Mouse (Mus musculus) retina, postnatal 1 day (tissue): ENCODE results near the gene Kap.
A peak's percentile ranks its signal among the peaks of the same experiment; 100 is the strongest.
"Not testable (repeated sequence)": the region's sequence is repeated elsewhere in the genome, so short reads cannot be mapped to it uniquely, and the experiment has no call there.

Source experiments
- DNase-seq: peaks from one replicate; pipeline ENCODE4 v3.0.0-alpha.2; 2012

Gene Kap

DNA sequence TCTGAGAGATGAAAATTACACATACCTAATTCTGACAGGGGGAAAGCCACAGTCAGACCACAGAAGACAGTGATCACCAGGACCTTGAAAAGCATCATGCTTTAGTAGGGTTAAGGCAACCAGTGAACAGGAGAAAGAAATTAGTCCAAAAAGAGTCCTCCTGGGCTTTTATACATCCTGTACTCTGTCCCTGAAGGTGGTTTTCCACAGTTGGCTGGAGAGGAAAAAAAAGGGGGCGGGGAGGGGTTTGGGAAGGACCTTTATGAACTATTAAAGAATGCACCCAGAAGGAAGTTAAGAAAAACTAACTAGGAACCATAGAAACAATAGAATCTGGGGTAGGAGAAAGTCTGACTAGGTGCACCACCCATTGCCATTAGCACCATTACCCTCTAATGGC, at the start of gene Kap:
Gene Kap, minus strand, starts transcription at position 237 of the 400 bp plus-strand sequence.
- DNase-seq, result no peak

DNA sequence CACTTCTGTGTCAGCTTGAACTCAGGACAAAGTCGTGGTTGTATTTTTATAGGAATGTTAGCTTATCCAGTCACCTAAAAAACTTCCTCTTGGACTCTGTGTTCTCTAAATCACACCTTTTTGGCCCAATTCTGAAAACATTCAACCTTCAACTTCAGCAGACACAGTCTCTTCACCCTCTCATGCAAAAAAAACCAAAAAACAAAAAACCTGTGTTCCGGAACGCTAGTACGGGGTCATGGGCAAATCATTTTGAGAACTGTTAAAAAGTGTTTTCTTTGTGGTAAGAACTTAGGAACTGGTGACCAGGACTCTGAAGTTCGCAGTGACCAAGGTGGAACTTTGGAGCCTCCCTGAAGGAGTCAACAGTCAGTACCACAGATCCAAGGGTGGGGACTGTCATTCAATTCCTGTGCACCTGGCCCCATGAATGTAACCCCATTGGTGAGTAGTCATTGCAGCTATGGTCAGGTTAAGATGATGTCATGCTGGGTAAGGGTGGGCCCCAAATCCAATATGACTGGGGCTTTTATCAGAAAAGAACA, 32.4 kb upstream of the Kap start:
- no peak for DNase-seq

DNA sequence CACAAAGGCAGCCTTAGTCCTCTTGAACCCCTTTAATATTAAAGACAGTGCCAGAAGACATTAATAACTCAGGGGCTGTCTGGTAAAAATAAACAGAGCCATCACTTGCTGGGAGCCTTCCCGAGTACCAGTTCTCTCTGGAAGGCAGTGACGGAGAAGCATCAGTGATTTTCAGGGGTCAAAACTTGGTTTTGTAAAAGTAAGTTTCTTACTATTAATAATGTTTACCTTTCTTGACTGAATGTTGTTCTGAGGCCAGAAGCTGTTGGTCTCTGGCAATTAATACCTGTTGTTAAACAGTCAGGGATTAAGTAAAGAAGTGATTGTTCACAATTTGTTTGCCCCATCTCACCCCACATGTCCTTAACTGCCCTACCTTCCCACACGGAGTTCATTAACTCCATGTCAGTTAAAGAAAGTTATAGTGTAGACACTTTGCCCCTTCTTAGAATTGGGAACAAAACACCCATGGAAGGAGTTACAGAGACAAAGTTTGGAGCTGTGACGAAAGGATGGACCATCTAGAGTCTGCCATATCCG, 30.0 kb upstream of the Kap start:
- DNase-seq, result no peak

DNA sequence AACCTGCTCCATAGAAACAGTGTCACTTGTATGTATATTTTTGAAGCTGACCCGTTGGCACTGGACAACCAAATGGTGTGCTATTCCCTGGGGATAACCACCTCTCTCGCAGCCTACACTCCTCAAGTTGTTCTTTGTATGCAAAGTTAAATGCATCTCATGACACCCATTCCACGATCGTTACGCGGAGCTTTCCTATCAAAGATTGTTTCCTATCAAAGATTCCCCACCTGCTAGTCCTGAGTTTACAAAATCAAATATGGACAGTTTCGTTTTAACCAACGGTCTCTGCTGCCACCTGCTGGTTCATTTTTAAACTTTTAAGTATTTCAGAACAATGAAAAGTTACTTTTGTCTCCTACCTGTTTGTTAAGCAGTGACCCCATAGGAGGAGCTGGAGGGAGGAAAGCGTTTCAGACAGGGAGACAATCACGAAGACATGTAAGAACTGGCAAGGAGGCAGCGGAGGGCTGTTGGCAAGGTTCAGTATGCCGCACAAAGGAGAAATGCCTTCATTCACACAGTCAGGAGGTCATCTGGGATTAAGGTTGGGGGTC, 22.4 kb upstream of the Kap start:
- peak; percentile 67 for DNase-seq

DNA sequence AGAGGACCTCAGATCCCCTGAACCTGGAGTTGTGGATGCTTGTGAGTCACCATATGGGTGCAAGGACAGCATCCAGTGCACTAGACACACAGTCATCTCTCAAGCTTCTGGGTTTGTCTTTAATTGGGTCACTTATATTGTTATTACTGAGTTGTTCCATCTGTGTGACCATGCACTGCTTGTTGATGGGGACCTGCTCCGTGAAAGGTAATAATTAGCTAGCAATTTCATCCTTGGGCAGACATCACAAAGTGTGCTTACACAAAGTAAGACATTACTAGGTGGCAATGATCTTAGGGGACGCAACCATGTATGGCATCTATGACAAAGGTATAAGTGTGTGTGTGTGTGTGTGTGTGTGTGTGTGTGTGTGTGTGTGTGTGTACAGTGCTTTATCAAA, 19.1 kb upstream of the Kap start:
- no peak for DNase-seq

DNA sequence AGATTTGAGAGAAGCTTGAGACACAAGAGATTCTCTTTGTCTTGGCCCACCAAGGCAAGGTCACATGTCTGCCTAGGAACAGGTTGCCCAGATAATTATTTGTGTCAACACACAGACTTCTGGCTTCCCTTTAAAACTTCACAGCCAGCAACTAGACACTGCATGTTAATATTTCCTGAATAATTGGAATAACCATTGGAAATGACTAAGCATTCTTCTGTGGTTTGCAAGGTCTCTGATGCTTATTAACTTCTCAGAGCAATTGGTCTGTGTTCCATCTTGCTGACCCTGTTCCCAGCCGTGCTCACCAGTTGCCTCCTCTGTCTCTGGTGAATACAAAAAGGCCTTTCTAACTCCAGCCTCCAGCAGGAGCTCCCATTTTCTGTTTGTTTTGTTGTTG, 17.6 kb upstream of the Kap start:
- DNase-seq, result no peak

DNA sequence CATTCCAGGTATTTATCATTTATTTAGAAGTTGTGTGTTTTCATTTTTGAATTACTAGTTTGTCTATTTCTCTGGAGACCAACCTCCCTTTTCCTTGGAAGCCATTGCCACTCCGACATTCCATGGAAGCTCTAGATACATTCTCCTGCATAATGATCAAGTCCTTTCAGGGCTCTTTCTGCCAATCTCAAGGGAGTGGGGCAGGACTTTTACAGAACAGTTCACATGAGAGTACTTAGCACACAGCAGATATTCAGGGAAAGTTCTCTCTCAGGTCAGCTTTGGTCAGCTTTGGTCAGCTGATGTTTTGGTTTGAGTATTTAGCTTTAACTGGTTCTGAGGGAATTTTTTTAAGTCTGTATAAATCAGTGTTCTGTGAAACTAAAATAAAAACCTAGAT, 14.8 kb upstream of the Kap start:
- no peak for DNase-seq

DNA sequence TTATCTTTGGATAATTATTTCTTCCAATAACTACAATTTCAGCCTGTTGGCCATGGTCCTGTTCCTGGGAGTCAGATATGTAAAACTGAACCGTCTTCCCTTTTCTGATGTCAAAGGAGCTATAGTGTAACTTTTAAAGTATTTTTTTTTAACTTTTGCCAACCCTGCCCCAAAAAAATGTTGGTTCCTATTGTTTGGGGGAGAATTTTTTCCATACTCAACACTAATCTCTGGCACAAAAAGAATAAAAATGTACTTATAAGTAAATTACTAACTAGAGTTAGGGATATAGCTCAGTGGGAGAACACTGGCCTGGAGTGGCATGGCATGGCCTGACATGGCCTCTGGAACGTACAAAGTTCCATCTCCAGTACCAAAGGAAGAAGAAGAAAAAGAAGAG, 2.3 kb upstream of the Kap start:
- no peak for DNase-seq

DNA sequence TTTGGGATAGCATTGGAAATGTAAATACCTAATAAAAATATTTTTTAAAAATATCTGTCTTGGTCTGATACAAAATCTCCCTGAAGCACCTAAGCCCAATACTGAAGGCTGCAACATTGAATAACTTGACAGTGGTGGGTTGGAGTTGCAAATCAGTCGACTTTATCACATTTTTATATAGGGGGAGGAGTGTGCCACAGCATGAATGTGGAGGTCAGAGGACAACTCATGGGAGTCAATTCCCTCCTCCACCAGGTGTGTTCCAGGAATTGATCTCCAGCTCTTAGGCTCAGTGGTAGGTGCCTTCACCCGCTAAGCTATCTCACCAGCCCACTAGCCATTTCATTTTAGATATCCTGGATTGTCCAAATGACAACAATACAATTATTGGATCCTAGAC, 4.2 kb downstream of the Kap start:
- no peak for DNase-seq

DNA sequence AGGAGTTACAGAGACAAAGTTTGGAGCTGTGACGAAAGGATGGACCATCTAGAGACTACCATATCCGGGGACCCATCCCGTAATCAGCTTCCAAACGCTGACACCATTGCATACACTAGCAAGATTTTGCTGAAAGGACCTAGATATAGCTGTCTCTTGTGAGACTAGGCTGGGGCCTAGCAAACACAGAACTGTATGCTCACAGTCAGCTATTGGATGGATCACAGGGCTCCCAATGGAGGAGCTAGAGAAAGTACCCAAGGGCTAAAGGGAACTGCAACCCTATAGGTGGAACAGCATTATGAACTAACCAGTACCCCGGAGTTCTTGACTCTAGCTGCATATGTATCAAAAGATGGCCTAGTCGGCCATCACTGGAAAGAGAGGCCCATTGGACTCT, 4.7 kb downstream of the Kap start:
- not testable (repeated sequence) for DNase-seq

DNA sequence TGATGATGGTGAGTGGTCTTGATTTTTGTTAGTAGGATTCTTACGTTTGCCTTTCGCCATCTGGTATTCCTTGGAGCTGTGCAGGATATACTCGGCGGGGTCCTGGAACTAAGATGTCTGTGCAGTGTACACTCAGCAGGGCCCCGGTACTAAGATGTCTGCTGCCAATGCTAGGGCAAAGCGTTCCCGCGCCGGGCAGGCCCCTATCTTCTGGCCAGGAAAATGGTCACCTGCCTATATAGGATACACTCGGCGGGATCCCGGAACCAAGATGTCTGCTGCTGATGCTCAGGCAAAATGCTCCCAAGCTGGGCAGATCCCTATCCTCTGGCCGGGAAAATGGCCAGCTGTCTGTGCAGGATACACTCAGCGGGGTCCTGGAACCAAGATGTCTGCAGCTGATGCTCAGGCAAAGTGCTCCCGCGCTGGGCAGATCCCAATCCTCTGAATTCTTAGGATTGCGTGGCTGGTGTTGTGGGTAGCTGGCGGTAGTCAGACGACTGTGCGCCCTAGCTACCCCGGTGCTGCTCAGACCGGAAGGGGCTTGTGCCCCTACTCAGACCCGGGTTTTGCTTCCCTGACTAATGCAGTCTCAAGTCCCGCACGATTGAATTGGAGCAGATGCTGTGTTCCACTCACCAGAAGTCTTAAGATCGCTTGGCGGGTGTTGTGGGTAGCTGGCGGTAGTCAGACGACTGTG, 15.1 kb downstream of the Kap start:
- DNase-seq, result not testable (repeated sequence)

DNA sequence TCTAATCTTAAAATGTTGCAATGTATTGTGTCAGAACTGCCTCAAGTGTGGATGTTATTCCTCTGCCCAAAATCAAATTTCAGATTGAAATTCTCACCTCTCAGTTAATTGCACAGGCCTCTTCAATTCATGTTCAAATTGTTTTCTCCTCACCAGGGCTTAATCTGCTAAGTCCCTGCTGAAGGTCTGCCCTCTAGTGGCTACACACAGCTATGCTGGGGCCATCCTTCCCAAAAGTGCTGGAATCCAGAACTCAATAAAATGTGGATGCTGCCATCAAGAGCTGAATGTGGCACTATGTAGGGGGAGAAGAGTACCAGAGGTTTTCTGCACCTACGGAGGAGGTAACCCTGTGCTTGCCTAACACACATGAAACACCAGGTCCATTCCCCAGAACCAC, 41.2 kb downstream of the Kap start:
- DNase-seq, result no peak
